Mouse (Mus musculus): ENCODE measurements around the gene Cacna1i. TPM values are rescaled to one million over a fixed set of nuclear protein-coding genes. Genes with fewer than 3 reads are reported as not detected.

The Cacna1i gene
- polyA plus RNA-seq, 1 experiment from 2014 or later: not detected

DNA sequence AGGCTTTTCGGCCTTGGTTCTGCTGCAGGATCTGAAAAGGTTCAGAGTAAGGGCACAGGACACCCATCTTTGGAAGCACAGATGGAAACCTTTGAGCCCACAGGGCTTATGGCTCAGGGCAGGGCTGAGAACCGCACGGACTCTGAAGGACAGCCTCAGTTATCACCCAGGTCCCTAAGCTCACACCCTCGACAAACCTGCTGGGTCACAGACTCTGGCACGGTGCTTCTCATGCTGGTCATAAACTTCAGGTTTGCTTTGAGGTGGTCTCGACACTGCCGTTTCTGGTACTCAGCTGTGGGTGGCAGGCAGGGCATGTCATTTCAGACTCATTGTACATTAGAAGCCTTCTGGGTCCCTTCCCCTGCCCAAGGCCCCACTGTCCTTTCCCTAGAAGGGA is 25.9 kb upstream of the Cacna1i start:
- Histone ChIP-seq H3K27ac (ENCODE audit: low read length) (no peak overlapping the region), H3K27me3 (ENCODE audit: control insufficient read depth, insufficient read depth, low read length) (no peaks in the 10 kb centered on the region), H3K4me1 (ENCODE audit: control insufficient read depth, insufficient read depth, low read length) (peaks cover 21% of the 10 kb centered on the region), H3K4me2 (replicated peaks; ENCODE audit: low read depth, low read length) (no peak overlapping the region), H3K36me3 (ENCODE audit: control insufficient read depth, insufficient read depth, low read length) (peaks cover 18% of the 10 kb centered on the region), H3K9ac (replicated peaks; ENCODE audit: low read depth, low read length) (no peak overlapping the region), H3K9me3 (ENCODE audit: control insufficient read depth, low read depth, low read length) (no peaks in the 10 kb centered on the region), H3K4me3 (ENCODE audit: low read depth, low read length) (no peak overlapping the region)
- ATAC-seq (ENCODE audit: insufficient number of reproducible peaks, insufficient read depth, low FRiP score, low read depth): no peak
- WGBS: 80% methylated on average over 7 of the region's 7 CpGs

DNA sequence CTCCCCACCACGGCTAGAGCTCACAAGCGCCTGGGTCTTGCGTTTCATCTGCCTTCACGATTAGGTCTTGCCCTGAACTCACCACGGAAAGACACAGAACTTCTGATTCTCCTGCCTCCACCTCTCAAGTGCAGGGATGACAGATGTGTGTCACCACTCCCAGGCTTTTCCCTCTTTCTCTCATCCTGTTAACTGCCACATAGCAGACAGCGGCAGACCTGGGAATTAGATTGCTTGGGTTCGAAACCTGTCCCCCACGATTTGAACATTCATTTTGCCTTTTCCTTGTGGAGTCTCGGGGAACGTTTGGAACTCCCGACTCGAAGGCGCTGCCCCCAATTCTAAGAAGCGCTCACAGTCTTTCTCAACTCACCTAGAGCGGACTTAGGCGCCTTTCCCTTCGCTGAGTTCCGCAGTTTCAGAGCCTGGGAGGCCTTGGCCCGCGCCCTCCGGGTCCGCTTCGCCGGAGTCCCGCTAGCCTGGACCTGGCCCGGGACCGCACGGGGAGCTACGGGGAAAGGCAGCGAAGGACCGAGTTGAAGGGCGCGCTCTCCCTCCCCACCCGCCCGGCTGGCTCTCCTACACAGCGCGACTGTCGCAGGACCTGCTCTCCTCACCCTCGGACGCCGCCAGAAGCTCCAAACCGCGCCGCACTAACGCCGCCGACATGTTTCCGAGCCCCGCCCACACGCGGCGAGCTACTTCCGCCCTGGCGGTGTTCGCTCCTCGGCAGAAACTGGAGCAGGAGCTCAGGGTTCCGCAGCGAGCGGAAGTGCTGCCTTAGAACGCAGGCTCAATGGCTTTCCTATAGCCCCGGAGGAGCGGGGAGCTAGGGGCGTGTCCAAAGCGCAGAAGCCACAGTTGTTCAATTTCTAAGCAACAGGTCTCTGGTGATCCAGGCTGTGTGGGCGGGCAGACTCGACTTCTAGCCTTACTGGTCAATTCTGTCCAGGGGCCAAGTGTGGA is 23.1 kb upstream of the Cacna1i start, which contains the start of gene Rps19bp1:
TSS of gene Rps19bp1 (minus strand) at position 706 of the 966 bp plus-strand sequence.
- 1% methylated on average over 61 of the region's 66 CpGs for WGBS
- Histone ChIP-seq H3K9ac (replicated peaks; ENCODE audit: low read depth, low read length) (peak within 1 kb of the TSS; percentile 80), H3K36me3 (ENCODE audit: control insufficient read depth, insufficient read depth, low read length) (no peaks in the 10 kb centered on the region; the same call in 1 of the 2 replicates), H3K9me3 (ENCODE audit: control insufficient read depth, low read depth, low read length) (no peaks in the 10 kb centered on the region), H3K4me1 (ENCODE audit: control insufficient read depth, insufficient read depth, low read length) (peaks cover 11% of the 10 kb centered on the region; the same call in 1 of the 2 replicates), H3K4me2 (replicated peaks; ENCODE audit: low read depth, low read length) (peak within 1 kb of the TSS; percentile 73), H3K27ac (ENCODE audit: low read length) (peak within 1 kb of the TSS; percentile 39; the same call in 1 of the 2 replicates), H3K27me3 (ENCODE audit: control insufficient read depth, insufficient read depth, low read length) (no peaks in the 10 kb centered on the region), H3K4me3 (ENCODE audit: low read depth, low read length) (peak within 1 kb of the TSS; percentile 89)
- ATAC-seq (ENCODE audit: insufficient number of reproducible peaks, insufficient read depth, low FRiP score, low read depth): peak; percentile 89

DNA sequence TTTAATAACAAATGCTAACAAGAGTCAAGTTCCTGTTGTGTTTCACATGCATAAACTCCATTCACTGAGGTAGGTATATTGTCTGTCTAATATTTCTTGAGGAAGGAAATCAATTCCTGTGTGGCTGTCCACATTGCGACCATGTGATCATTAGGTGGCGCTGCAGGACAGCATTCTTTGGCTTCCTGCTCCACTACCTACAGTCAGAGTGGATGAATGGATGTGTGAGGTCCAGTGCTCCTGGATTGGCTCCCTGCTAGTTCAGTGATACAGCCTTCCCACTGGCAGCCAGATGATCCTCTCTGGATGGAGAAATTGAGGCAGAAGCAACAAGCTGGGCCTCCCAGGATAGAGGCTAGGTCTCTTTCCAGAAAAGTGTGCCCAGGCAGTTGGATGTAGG is 20.8 kb upstream of the Cacna1i start:
- no peak overlapping the region for H3K27ac ChIP-seq (ENCODE audit: low read length)
- peaks cover 7% of the 10 kb centered on the region; the same call in 1 of the 2 replicates for H3K4me1 ChIP-seq (ENCODE audit: control insufficient read depth, insufficient read depth, low read length)
- H3K36me3 ChIP-seq (ENCODE audit: control insufficient read depth, insufficient read depth, low read length): no peaks in the 10 kb centered on the region
- H3K4me3 ChIP-seq (ENCODE audit: low read depth, low read length): no peak overlapping the region
- H3K9me3 ChIP-seq (ENCODE audit: control insufficient read depth, low read depth, low read length): peaks cover 6% of the 10 kb centered on the region; the same call in 1 of the 2 replicates
- 0% methylated on average over 2 of the region's 2 CpGs for WGBS
- H3K27me3 ChIP-seq (ENCODE audit: control insufficient read depth, insufficient read depth, low read length): no peaks in the 10 kb centered on the region
- no peak overlapping the region for H3K4me2 ChIP-seq (replicated peaks; ENCODE audit: low read depth, low read length)
- no peak overlapping the region for H3K9ac ChIP-seq (replicated peaks; ENCODE audit: low read depth, low read length)
- ATAC-seq (ENCODE audit: insufficient number of reproducible peaks, insufficient read depth, low FRiP score, low read depth): no peak

DNA sequence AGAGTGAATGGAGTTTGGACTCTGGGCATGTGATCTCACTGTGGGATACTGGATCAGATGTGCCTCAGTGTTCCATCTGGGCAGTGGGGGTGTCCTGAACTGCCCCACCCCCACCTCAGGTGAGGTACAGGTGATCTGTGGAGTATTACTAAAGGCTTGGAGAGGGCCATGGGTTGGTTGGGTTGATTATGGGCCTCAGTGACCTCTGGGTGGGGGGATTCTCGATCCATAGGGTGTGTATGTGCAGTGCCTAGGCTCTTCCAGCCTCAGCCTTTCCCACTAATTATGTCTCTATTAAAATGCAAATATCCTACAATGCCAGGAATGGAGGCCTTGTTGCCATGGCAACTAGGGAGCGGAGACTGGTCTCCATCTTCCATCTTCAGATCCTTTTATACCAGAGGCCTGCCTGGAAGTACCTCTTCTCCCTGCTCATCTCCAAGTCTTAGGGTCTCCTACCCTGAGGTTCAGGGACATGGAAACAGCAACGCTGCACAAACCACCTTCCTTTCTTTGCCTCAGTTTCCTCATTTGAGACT is 15.1 kb upstream of the Cacna1i start:
- Histone ChIP-seq H3K36me3 (ENCODE audit: control insufficient read depth, insufficient read depth, low read length) (no peaks in the 10 kb centered on the region), H3K27me3 (ENCODE audit: control insufficient read depth, insufficient read depth, low read length) (no peaks in the 10 kb centered on the region), H3K4me3 (ENCODE audit: low read depth, low read length) (no peak overlapping the region), H3K4me1 (ENCODE audit: control insufficient read depth, insufficient read depth, low read length) (no peaks in the 10 kb centered on the region), H3K27ac (ENCODE audit: low read length) (no peak overlapping the region), H3K4me2 (replicated peaks; ENCODE audit: low read depth, low read length) (no peak overlapping the region), H3K9ac (replicated peaks; ENCODE audit: low read depth, low read length) (no peak overlapping the region), H3K9me3 (ENCODE audit: control insufficient read depth, low read depth, low read length) (peaks cover 6% of the 10 kb centered on the region; the same call in 1 of the 2 replicates)
- ATAC-seq (ENCODE audit: insufficient number of reproducible peaks, insufficient read depth, low FRiP score, low read depth): no peak
- 86% methylated on average over 3 of the region's 3 CpGs for WGBS

DNA sequence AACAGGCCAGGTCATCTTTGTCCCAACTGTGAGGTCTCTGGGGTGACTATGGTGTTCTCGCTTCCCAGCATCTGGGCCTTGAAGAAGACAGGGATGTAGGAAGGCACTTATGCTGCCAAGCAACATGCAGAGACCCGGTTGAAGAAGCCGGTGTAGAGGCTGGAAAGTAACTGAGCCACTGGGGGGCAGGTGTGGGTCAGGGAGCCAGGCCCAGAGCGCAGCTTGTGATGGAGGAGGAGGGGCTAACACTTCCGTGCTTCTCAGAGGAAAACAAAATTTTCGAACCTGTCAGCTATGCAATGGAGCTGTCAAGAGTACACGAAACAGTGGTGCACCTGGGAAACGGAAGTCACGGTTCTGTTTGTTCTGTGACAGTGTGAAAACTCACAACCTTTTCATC is 9.9 kb upstream of the Cacna1i start:
- no peak overlapping the region for H3K4me2 ChIP-seq (replicated peaks; ENCODE audit: low read depth, low read length)
- H3K4me1 ChIP-seq (ENCODE audit: control insufficient read depth, insufficient read depth, low read length): no peaks in the 10 kb centered on the region
- H3K9ac ChIP-seq (replicated peaks; ENCODE audit: low read depth, low read length): no peak overlapping the region
- no peak overlapping the region for H3K4me3 ChIP-seq (ENCODE audit: low read depth, low read length)
- 46% methylated on average over 9 of the region's 9 CpGs for WGBS
- H3K9me3 ChIP-seq (ENCODE audit: control insufficient read depth, low read depth, low read length): no peaks in the 10 kb centered on the region
- ATAC-seq (ENCODE audit: insufficient number of reproducible peaks, insufficient read depth, low FRiP score, low read depth): no peak
- H3K36me3 ChIP-seq (ENCODE audit: control insufficient read depth, insufficient read depth, low read length): no peaks in the 10 kb centered on the region
- no peaks in the 10 kb centered on the region for H3K27me3 ChIP-seq (ENCODE audit: control insufficient read depth, insufficient read depth, low read length)
- no peak overlapping the region for H3K27ac ChIP-seq (ENCODE audit: low read length)

DNA sequence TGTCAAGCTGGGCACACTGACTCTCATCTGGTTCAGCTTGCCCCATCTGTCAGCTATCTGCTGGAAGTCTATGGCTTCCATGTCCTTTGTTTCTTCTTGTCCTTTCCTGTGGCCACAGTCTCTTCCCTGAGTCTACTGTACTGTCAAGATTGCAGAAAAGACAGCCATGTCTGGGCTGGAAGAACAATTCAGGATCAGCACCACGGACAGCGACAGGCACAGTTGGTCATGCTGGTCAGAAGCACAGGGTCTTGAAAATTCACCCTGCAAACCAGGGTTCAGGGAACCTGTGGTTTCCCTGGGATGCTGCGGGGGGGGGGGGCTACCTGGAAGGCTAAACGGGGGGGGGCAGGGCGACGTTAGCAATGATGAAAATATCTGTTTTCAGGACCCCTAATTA is 9.4 kb upstream of the Cacna1i start:
- Histone ChIP-seq H3K27ac (ENCODE audit: low read length) (no peak overlapping the region), H3K9me3 (ENCODE audit: control insufficient read depth, low read depth, low read length) (no peaks in the 10 kb centered on the region), H3K36me3 (ENCODE audit: control insufficient read depth, insufficient read depth, low read length) (no peaks in the 10 kb centered on the region), H3K4me1 (ENCODE audit: control insufficient read depth, insufficient read depth, low read length) (no peaks in the 10 kb centered on the region), H3K4me3 (ENCODE audit: low read depth, low read length) (no peak overlapping the region), H3K9ac (replicated peaks; ENCODE audit: low read depth, low read length) (no peak overlapping the region), H3K4me2 (replicated peaks; ENCODE audit: low read depth, low read length) (no peak overlapping the region), H3K27me3 (ENCODE audit: control insufficient read depth, insufficient read depth, low read length) (no peaks in the 10 kb centered on the region)
- no peak for ATAC-seq (ENCODE audit: insufficient number of reproducible peaks, insufficient read depth, low FRiP score, low read depth)
- WGBS: 1% methylated on average over 6 of the region's 6 CpGs

DNA sequence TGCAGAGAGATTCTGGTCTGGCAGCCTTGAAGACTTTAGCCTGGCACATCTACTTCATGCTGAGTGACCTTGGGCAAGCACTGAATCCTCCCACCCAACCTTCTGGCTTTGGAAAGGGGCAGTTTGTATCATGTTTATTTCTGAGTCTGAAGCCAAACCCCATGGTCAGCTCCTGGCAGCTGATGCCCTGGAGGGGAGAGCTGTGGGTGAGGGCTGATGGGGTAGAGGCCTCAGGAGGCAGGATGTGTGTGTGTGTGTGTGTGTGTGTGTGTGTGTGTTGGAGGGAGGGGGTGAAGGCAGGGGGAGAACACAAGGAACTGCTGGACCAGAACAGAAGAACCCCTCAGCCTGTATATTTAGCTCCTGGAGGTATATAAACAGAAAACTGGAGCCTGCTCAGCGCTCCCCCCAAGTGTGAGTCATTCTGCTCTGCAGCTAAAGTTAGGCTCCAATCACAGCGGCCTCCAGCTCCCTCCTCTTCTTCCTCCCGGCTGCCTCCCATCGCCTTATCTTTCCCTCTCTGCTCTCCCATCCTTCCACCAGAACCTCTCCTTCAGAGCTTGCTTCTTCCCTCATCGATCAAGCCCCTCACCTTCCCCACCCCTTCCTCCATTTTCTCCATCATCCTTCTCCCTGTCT is 8.8 kb upstream of the Cacna1i start:
- no peaks in the 10 kb centered on the region for H3K4me1 ChIP-seq (ENCODE audit: control insufficient read depth, insufficient read depth, low read length)
- H3K9me3 ChIP-seq (ENCODE audit: control insufficient read depth, low read depth, low read length): no peaks in the 10 kb centered on the region
- WGBS: 57% methylated on average over 5 of the region's 5 CpGs
- H3K27ac ChIP-seq (ENCODE audit: low read length): no peak overlapping the region
- no peaks in the 10 kb centered on the region for H3K36me3 ChIP-seq (ENCODE audit: control insufficient read depth, insufficient read depth, low read length)
- no peaks in the 10 kb centered on the region for H3K27me3 ChIP-seq (ENCODE audit: control insufficient read depth, insufficient read depth, low read length)
- no peak overlapping the region for H3K9ac ChIP-seq (replicated peaks; ENCODE audit: low read depth, low read length)
- no peak overlapping the region for H3K4me2 ChIP-seq (replicated peaks; ENCODE audit: low read depth, low read length)
- no peak overlapping the region for H3K4me3 ChIP-seq (ENCODE audit: low read depth, low read length)
- no peak for ATAC-seq (ENCODE audit: insufficient number of reproducible peaks, insufficient read depth, low FRiP score, low read depth)

DNA sequence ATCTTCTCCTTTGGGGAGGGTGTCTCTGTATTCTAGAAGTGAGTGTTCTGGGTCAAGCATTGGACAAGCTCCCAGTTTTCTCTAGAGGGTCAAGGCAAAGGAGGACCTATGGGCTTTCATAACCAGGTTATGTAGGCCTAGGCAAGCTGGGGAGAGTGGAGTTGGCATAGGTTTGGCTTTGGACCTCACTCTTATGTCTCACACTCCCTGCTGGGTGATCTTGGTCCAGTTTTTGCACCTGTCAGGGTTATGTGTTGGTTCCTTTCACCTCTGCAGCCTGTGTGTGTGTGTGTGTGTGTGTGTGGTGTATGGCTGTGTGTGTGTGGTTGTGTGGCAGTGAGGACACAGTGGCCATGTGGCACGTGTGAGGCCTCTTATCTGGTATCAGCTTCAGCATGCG is 8.0 kb upstream of the Cacna1i start:
- no peak overlapping the region for H3K4me3 ChIP-seq (ENCODE audit: low read depth, low read length)
- H3K4me1 ChIP-seq (ENCODE audit: control insufficient read depth, insufficient read depth, low read length): no peaks in the 10 kb centered on the region
- H3K27ac ChIP-seq (ENCODE audit: low read length): no peak overlapping the region
- H3K4me2 ChIP-seq (replicated peaks; ENCODE audit: low read depth, low read length): no peak overlapping the region
- no peak for ATAC-seq (ENCODE audit: insufficient number of reproducible peaks, insufficient read depth, low FRiP score, low read depth)
- WGBS: 83% methylated on average over 2 of the region's 2 CpGs
- H3K9ac ChIP-seq (replicated peaks; ENCODE audit: low read depth, low read length): no peak overlapping the region
- no peaks in the 10 kb centered on the region for H3K9me3 ChIP-seq (ENCODE audit: control insufficient read depth, low read depth, low read length)
- no peaks in the 10 kb centered on the region for H3K36me3 ChIP-seq (ENCODE audit: control insufficient read depth, insufficient read depth, low read length)
- H3K27me3 ChIP-seq (ENCODE audit: control insufficient read depth, insufficient read depth, low read length): no peaks in the 10 kb centered on the region

Measured in stomach, embryonic 14.5 days (tissue).